Mouse (Mus musculus) embryonic facial prominence, embryonic 13.5 days (tissue): ENCODE results near the gene Idh1. TPM values are rescaled to one million over a fixed set of nuclear protein-coding genes. Genes with fewer than 3 reads are reported as not detected.
"Not testable (repeated sequence)": the region's sequence is repeated elsewhere in the genome, so short reads cannot be mapped to it uniquely, and the experiment has no call there.

Experiments
- ATAC-seq: fragments of 200-750 bp; cut with Nextera tagmentation; 2 replicates; pipeline ENCODE4 v1.8.0; 2017; ENCODE audit warnings: low read depth; ENCODE audit not compliant: insufficient number of reproducible peaks, insufficient read depth, low FRiP score, low TSS enrichment
- H3K27ac ChIP-seq: fragments of 300-500 bp; sonication (generic); 2 replicates; pipeline ENCODE4 v1.5.1; 2015; ENCODE audit warnings: moderate library complexity, mild to moderate bottlenecking, inconsistent platforms
- H3K27me3 ChIP-seq: fragments of 300-500 bp; sonication (generic); 2 replicates; pipeline ENCODE4 v1.6.1; 2015; ENCODE audit warnings: mild to moderate bottlenecking, inconsistent platforms
- H3K36me3 ChIP-seq: fragments of 300-500 bp; sonication (generic); 2 replicates; pipeline ENCODE4 v1.6.1; 2015; ENCODE audit warnings: mild to moderate bottlenecking, inconsistent platforms
- H3K4me1 ChIP-seq: fragments of 300-500 bp; sonication (generic); 2 replicates; pipeline ENCODE4 v1.6.1; 2015; ENCODE audit warnings: inconsistent platforms
- H3K4me2 ChIP-seq: fragments of 300-500 bp; sonication (generic); 2 replicates; pipeline ENCODE4 v1.6.1; 2015; ENCODE audit warnings: moderate library complexity, mild to moderate bottlenecking, inconsistent platforms
- H3K4me3 ChIP-seq: fragments of 300-500 bp; sonication (generic); 2 replicates; pipeline ENCODE4 v1.5.1; 2015; ENCODE audit warnings: mild to moderate bottlenecking, inconsistent platforms
- H3K9ac ChIP-seq: fragments of 300-500 bp; sonication (generic); 2 replicates; pipeline ENCODE4 v1.6.1; 2015; ENCODE audit warnings: mild to moderate bottlenecking, inconsistent platforms
- H3K9me3 ChIP-seq: fragments of 300-500 bp; sonication (generic); 2 replicates; pipeline ENCODE4 v1.6.1; 2016; ENCODE audit warnings: inconsistent platforms
- WGBS: fragments of 180-500 bp; shearing (Covaris S2); methylation state at CpG from one replicate; pipeline ENCODE4 v1.1.7; 2015; ENCODE audit warnings: mixed read lengths; 5-methylcytosine and 5-hydroxymethylcytosine counted together
- polyA plus RNA-seq: library from polyadenylated mRNA; unstranded; fragments of >200 nt; fragmentation: Nextera tagmentation; extraction: Ambion mirVana; gene quantifications from 2 replicates; pipeline ENCODE4 v1.2.1, GENCODE M21; 2015

Gene Idh1
- polyA plus RNA-seq, result 148 and 152 TPM in 2 replicates

DNA sequence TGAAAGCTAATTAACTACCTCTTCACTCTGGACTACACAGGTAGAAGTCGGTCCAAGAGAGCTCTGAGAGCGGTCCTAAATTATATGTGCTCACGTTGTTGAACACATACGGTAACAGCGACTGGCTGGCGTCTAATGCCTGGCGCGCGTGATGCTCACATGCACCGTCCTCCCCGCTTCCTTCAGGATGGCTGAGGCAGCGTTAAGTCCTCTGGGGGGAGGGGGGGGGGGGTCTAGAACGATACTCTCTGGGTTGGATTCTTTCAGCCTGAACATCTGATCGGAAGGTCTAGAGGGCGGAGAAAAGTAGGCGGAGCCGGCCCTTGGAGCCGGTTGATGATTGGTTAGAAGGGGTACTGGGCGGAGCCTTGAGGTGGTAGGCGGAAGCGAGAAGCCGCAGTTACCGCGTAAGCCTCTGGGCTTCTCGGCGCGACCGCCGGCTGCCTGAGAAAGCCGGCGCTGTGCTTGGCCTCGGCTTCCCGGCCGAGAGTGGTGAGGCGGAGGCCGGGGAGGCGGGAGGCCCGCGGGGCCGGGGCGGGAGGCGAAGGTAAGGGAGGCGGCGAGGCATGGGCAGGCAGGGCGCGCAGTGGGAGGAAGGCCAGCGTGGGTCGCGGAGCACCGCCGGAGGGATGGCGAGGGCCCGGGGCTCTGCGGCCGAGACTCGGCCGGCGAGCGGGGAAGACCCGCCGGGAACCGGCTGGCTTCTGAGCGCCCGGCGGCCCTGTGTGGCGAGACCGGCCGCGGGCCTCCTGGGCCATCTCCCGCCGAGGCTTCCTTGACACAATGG, at the start of gene Idh1, which contains the start of gene Pikfyve:
TSS of gene Idh1 (minus strand) at position 214 of the 787 bp plus-strand sequence.
TSS of gene Pikfyve (plus strand) at position 397 of the 787 bp plus-strand sequence.
- Histone ChIP-seq H3K9me3 (no peaks in the 10 kb centered on the region), H3K4me1 (0 out of 2 replicates have a peak, but pooled peaks cover 11% of the 10 kb centered on the region), H3K27me3 (no peaks in the 10 kb centered on the region), H3K9ac (peak within 1 kb of the TSS; percentile 93), H3K4me3 (peak within 1 kb of the TSS; percentile 90), H3K36me3 (no peaks in the 10 kb centered on the region), H3K27ac (peak within 1 kb of the TSS; percentile 84), H3K4me2 (peak within 1 kb of the TSS; percentile 72)
- ATAC-seq, result peak; percentile 99
- WGBS, result under 1% methylated on average over 69 of the region's 71 CpGs

DNA sequence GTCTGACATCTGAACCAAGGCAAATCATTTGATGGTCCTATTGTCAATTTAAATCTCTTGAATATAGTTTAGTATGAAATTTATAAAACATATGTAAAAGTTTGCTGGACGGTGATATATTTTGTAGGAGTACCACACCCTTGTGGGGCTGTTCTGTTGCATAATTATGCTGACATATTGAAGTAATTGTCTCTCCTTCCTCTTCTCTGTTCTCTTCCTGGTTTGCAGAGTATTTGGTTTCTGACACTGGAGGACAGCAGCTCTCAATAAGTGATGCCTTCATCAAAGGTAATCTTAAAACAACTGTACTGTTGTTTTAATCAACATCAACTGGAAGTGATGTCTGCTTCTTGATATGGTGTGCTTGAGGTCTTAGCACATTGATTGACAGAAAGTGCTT, 44.3 kb upstream of the Idh1 start:
- ATAC-seq, result no peak
- Histone ChIP-seq H3K9me3 (no peaks in the 10 kb centered on the region), H3K27ac (no peak overlapping the region), H3K9ac (no peak overlapping the region), H3K36me3 (peaks cover 28% of the 10 kb centered on the region), H3K4me1 (no peaks in the 10 kb centered on the region), H3K4me2 (no peak overlapping the region), H3K27me3 (no peaks in the 10 kb centered on the region), H3K4me3 (no peak overlapping the region)
- WGBS, result 44% methylated on average over 1 of the region's 1 CpGs

DNA sequence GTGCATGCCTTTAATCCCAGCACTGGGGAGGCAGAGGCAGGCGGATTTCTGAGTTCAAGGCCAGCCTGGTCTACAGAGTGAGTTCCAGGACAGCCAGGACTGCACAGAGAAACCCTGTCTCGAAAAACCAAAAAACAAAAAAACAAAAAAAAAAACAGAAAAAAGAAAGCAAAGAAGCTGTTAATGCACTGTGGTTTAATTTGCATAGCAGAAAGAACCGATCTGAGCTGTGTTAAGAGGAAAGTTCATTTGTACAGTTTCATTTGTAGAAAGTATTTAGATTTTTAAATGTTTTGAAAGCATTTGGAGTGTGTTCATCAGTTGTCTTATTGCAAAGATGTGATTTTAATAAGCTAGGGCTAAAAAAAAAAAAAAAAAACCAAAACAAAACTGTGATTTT, 43.5 kb upstream of the Idh1 start:
- H3K9me3 ChIP-seq, H3K27me3 ChIP-seq, H3K4me2 ChIP-seq, H3K27ac ChIP-seq, H3K9ac ChIP-seq, H3K4me3 ChIP-seq, H3K4me1 ChIP-seq, ATAC-seq: not testable (repeated sequence)
- WGBS, result 88% methylated on average over 3 of the region's 3 CpGs
- H3K36me3 ChIP-seq, result peaks cover 22% of the 10 kb centered on the region

DNA sequence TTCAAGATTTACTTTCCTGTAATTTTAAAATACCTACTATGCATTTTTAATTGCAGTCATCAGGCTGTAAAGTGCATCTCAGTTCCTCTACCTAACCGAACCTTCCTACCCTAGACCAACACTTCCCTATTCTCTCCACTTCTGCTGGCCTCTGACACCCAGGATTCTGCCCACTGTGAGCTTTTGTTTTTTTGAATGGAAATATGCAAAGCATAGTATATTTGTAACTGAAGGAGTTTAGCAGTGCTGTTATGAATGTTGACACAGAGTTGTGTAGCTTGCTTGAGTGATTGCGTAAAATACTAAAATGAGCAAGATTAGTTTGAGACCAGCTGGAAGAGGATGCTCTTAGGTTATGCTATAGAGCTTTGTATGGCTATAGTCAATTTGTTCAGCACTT, 41.4 kb upstream of the Idh1 start:
- Histone ChIP-seq H3K4me1 (no peaks in the 10 kb centered on the region), H3K36me3 (peaks cover 33% of the 10 kb centered on the region), H3K4me3 (no peak overlapping the region), H3K4me2 (no peak overlapping the region), H3K27me3 (no peaks in the 10 kb centered on the region), H3K27ac (no peak overlapping the region), H3K9me3 (no peaks in the 10 kb centered on the region), H3K9ac (no peak overlapping the region)
- no peak for ATAC-seq
- WGBS, result 96% methylated on average over 2 of the region's 2 CpGs

- Histone ChIP-seq H3K4me1 (no peaks in the 10 kb centered on the region), H3K4me2 (no peak overlapping the region), H3K27me3 (no peaks in the 10 kb centered on the region), H3K27ac (no peak overlapping the region), H3K36me3 (peaks cover 55% of the 10 kb centered on the region), H3K9ac (no peak overlapping the region), H3K4me3 (no peak overlapping the region), H3K9me3 (no peaks in the 10 kb centered on the region)
- 96% methylated on average over 2 of the region's 2 CpGs for WGBS
- no peak for ATAC-seq
These were observed 37.4 kb upstream of the Idh1 start for GRCm38 (mm10) chr1:65223654-65224053.

DNA sequence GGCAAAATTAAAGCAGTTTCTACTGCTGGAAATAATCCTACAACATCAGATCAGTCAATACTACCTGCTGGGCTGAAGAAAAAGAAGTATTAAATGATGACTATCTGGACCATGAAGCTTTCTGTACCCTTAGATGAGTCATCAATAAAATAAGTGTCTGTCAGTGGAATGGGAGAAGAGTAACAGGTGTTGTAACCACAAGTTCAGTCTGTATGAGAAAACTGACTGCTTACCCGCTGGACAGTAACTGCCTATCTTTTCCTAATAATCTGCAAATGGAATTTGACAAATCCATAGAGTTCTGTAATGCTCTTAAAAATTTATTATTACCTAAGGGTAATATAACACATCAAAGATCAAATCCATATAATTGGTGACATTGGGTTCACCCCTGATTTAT, 31.7 kb upstream of the Idh1 start:
- Histone ChIP-seq H3K4me3 (no peak overlapping the region), H3K4me1 (no peaks in the 10 kb centered on the region), H3K9ac (no peak overlapping the region), H3K27me3 (no peaks in the 10 kb centered on the region), H3K36me3 (peaks cover 38% of the 10 kb centered on the region), H3K4me2 (no peak overlapping the region), H3K27ac (no peak overlapping the region), H3K9me3 (no peaks in the 10 kb centered on the region)
- no peak for ATAC-seq
- 92% methylated on average over 1 of the region's 1 CpGs for WGBS

- no peaks in the 10 kb centered on the region for H3K27me3 ChIP-seq
- no peak overlapping the region for H3K9ac ChIP-seq
- no peak for ATAC-seq
- no peak overlapping the region for H3K4me2 ChIP-seq
- no peaks in the 10 kb centered on the region for H3K4me1 ChIP-seq
- WGBS, result 71% methylated on average over 2 of the region's 2 CpGs
- no peak overlapping the region for H3K4me3 ChIP-seq
- H3K9me3 ChIP-seq, result no peaks in the 10 kb centered on the region
- peaks cover 35% of the 10 kb centered on the region for H3K36me3 ChIP-seq
- no peak overlapping the region for H3K27ac ChIP-seq
These were observed 31.3 kb upstream of the Idh1 start for GRCm38 (mm10) chr1:65217567-65217966.

DNA sequence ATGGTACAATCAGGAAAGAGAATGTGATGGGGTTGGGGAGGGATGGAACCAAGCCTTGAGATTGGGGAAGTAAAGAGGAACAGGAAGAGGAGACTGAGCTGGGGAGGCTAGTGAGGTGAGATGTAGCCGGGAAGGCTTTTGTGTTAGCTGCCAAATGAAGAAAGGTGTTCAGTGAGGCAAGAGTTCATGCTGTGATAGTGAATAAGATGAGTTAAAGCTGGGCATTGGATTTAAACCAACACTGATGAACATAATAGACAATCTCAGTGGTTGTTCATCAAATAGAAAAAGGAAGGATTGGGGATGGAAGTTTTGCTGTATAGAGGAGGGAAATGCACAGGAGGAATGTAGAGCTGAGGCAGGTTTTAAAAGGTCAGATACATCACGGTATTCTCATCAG, 26.9 kb upstream of the Idh1 start:
- H3K27ac ChIP-seq, result no peak overlapping the region
- H3K4me3 ChIP-seq, result no peak overlapping the region
- ATAC-seq, result no peak
- no peaks in the 10 kb centered on the region for H3K27me3 ChIP-seq
- WGBS, result 79% methylated on average over 2 of the region's 2 CpGs
- H3K4me2 ChIP-seq, result no peak overlapping the region
- H3K9ac ChIP-seq, result no peak overlapping the region
- H3K4me1 ChIP-seq, result no peaks in the 10 kb centered on the region
- peaks cover 17% of the 10 kb centered on the region for H3K9me3 ChIP-seq
- H3K36me3 ChIP-seq, result peaks cover 48% of the 10 kb centered on the region

DNA sequence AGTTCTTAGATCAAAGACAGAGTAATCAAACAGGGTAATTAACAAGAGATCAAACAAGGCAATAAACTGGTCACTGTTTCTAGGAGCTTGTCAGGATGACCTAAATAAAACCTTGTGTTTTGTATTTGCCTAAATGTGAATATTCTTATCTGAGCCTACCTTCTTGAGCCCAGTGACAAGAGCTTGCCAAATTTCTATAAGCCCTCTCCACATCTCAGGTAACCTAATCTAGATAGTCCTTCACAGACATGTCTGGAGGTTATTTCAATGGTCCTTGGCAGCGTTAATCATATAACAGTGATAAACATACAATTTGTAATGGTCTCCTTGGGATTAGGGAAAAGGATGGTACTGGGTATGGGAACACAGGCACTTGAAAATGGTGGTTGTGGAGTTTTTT, 18.0 kb upstream of the Idh1 start:
- peaks cover 45% of the 10 kb centered on the region for H3K36me3 ChIP-seq
- 81% methylated on average over 1 of the region's 1 CpGs for WGBS
- no peak overlapping the region for H3K27ac ChIP-seq
- no peak overlapping the region for H3K4me2 ChIP-seq
- H3K27me3 ChIP-seq, result no peaks in the 10 kb centered on the region
- H3K9me3 ChIP-seq, result 0 out of 2 replicates have a peak, but pooled peaks cover 3% of the 10 kb centered on the region
- no peaks in the 10 kb centered on the region for H3K4me1 ChIP-seq
- H3K9ac ChIP-seq, result no peak overlapping the region
- no peak overlapping the region for H3K4me3 ChIP-seq
- no peak for ATAC-seq

GRCm38 (mm10) chr1:65198861-65199260, 12.6 kb upstream of the Idh1 start:
- ATAC-seq, result no peak
- H3K4me3 ChIP-seq, result no peak overlapping the region
- peaks cover 28% of the 10 kb centered on the region for H3K36me3 ChIP-seq
- no peak overlapping the region for H3K9ac ChIP-seq
- WGBS, result 92% methylated on average over 2 of the region's 2 CpGs
- no peaks in the 10 kb centered on the region for H3K9me3 ChIP-seq
- H3K27ac ChIP-seq, result no peak overlapping the region
- H3K27me3 ChIP-seq, result no peaks in the 10 kb centered on the region
- no peak overlapping the region for H3K4me2 ChIP-seq
- no peaks in the 10 kb centered on the region for H3K4me1 ChIP-seq

GRCm38 (mm10) chr1:65198425-65198824, 12.1 kb upstream of the Idh1 start:
- Histone ChIP-seq H3K27me3 (no peaks in the 10 kb centered on the region), H3K4me1 (no peaks in the 10 kb centered on the region), H3K36me3 (peaks cover 28% of the 10 kb centered on the region), H3K9ac (no peak overlapping the region), H3K27ac (no peak overlapping the region), H3K9me3 (no peaks in the 10 kb centered on the region), H3K4me3 (no peak overlapping the region), H3K4me2 (no peak overlapping the region)
- no peak for ATAC-seq
- 87% methylated on average over 2 of the region's 2 CpGs for WGBS

DNA sequence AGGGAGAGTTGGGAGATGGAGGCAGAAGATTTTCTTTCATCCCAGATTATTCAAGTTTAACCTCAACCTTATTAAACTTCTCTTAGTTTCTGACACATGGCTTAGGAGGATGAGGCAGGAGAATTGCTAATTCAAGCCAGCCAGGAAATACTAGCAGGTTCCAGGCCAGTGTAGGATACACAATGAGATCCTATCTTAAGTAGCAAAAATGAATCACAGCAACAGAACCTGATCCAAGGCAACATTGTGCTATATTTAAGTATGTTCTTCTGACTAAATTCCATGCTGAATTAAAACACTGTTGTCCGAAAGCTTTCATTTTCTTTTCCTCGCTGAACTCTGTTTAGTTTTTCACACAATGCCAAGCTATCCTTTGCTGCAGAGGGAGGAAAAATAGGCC, 6.9 kb upstream of the Idh1 start:
- no peak overlapping the region for H3K9ac ChIP-seq
- H3K36me3 ChIP-seq, result peaks cover 40% of the 10 kb centered on the region
- no peak overlapping the region for H3K4me2 ChIP-seq
- H3K27ac ChIP-seq, result no peak overlapping the region
- ATAC-seq, result no peak
- WGBS, result 93% methylated on average over 2 of the region's 2 CpGs
- H3K9me3 ChIP-seq, result no peaks in the 10 kb centered on the region
- no peaks in the 10 kb centered on the region for H3K27me3 ChIP-seq
- H3K4me1 ChIP-seq, result no peaks in the 10 kb centered on the region
- no peak overlapping the region for H3K4me3 ChIP-seq
